Mouse (Mus musculus) heart, postnatal 14 days (tissue): ENCODE data around the gene Bpifb5. TPM values are rescaled to one million over a fixed set of nuclear protein-coding genes. Genes with fewer than 3 reads are reported as not detected.
"Not testable (repeated sequence)": the region's sequence is repeated elsewhere in the genome, so short reads cannot be mapped to it uniquely, and the experiment has no call there.

Experiments used
- DNase-seq, 2 experiments: peaks; one replicate each; pipeline ENCODE4 v3.0.0; 2021 to 2022
- intact Hi-C: fragments of 180-260 bp; cut with DNase I; formaldehyde crosslinking; loops from one replicate; pipeline ENCODE4 v1.15.1; 2025
- long read RNA-seq, 2 experiments: library from polyadenylated mRNA; stranded (forward); transcript quantifications; one replicate each; pipeline ENCODE4 v2.0.0; 2021
- total RNA-seq, 2 experiments: library from RNA; stranded (reverse); gene quantifications; 2 replicates each; pipeline ENCODE4 v1.2.3; 2021

Bpifb5 gene
- not detected for total RNA-seq
- long read RNA-seq, experiment 1, result 0 reads
- long read RNA-seq, experiment 2, result 0 reads

DNA sequence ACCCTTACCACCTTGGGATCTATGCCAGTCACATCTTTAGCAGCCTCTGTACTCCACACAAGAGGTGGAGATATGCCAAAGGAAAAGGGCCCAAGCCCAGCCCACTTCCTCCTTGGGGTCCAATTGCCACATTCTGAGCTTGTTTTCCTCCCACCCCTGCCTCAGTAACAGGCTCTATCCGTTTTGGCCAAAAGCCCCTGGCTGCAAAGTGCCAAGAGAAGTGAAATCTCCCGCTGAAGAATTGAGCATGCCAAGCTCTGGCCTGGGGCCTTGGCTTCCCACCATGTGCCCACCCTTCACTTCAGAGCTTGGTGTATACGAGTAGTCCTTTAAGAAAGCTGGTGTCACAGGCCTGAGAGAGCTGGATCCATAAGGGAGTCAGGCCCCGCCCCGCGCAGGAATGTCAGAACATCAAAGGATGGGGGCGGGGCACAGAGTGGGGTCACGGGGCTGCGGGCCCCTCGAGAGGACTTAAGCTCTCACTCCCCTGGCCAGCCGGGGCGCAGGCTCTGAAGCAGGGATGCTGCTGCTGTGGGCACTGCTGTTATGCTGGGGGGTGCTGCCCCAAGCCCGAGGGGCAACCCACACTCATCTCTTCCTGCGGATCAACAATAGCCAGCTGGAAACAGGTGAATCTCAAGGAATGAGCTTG, at the start of gene Bpifb5:
Bpifb5 (plus strand) TSS at position 478 of the 652 bp plus-strand sequence.
- peak in 1 of 2 experiments; percentile 29 for DNase-seq
- intact Hi-C loops, result no loop called here

GRCm38 (mm10) chr2:154181900-154182299, 41.6 kb upstream of the Bpifb5 start:
- intact Hi-C loops, DNase-seq: not testable (repeated sequence)

DNA sequence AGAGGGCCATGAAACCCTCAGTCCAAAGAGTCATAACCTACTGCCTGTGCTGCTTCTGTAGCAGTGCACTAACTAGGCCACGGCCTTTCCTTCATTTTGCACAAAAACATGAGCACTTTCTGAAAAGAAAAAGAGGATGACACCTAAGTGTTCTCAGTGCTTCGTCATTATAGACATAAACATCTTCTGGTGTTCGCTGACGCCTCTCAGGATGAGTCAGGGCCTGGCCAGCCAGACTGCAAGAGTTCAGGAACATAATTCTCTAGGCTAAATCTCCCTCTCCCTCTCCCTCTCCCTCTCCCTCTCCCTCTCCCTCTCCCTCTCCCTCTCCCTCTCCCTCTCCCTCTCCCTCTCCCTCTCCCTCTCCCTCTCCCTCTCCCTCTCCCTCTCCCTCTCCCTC, 40.5 kb upstream of the Bpifb5 start:
- DNase-seq, intact Hi-C loops: not testable (repeated sequence)

- DNase-seq, result no peak
- intact Hi-C loops, result no loop called here
Measured at GRCm38 (mm10) chr2:154185319-154185718, 38.2 kb upstream of the Bpifb5 start.

GRCm38 (mm10) chr2:154185748-154186147, 37.8 kb upstream of the Bpifb5 start:
- intact Hi-C loops, result no loop called here
- DNase-seq, result no peak

- intact Hi-C loops, result no loop called here
- no peak for DNase-seq
Measured at GRCm38 (mm10) chr2:154187468-154187867, 36.1 kb upstream of the Bpifb5 start.

GRCm38 (mm10) chr2:154189877-154190434, 33.6 kb upstream of the Bpifb5 start:
- no peak for DNase-seq
- intact Hi-C loops, result no loop called here

GRCm38 (mm10) chr2:154190546-154191258, 32.8 kb upstream of the Bpifb5 start, which contains the start of gene Bpifb1:
Gene Bpifb1 (plus strand): TSS chr2:154190818.
- intact Hi-C loops, result no loop called here
- no peak for DNase-seq

DNA sequence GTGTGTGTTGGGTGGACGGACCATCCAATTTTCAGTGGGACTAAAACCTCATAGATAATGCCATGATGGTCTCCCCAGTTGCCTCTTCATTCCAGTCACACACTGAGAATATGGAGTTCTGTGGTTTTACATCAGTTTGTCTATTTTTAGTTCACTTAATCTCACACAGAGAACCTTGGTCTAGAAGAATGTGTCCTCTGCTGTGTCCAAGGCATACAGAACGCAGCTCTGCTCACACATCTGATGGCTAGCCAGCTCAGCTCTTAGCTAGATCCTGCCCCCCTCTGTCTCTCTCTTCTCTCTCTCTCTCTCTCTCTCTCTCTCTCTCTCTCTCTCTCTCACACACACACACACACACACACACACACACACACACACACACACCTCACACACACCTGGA, 31.4 kb upstream of the Bpifb5 start:
- intact Hi-C loops, result no loop called here

DNA sequence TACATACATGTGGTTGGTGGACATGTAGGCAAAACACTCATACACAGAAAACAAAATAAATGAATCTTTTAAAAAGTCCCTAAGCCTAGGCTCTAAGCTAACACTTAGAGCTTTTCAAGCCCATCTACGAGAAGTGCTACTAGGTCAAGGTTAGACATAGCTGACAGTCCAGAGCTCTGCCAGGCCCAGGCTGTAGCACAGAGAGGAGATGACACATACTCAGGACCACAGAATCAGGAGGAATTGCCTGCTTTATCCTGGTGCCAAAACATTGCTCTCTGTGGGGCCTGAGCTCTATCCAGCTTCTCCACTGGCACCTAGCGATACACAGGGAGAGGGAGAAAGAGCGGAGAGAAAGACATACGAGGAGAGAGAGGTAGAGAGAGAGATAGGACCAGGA, 30.5 kb upstream of the Bpifb5 start:
- DNase-seq, result no peak
- intact Hi-C loops, result no loop called here

More for the DNA sequence above, 31.4 kb upstream of the Bpifb5 start:
- peak in 1 of 2 experiments; percentile 17 for DNase-seq

DNA sequence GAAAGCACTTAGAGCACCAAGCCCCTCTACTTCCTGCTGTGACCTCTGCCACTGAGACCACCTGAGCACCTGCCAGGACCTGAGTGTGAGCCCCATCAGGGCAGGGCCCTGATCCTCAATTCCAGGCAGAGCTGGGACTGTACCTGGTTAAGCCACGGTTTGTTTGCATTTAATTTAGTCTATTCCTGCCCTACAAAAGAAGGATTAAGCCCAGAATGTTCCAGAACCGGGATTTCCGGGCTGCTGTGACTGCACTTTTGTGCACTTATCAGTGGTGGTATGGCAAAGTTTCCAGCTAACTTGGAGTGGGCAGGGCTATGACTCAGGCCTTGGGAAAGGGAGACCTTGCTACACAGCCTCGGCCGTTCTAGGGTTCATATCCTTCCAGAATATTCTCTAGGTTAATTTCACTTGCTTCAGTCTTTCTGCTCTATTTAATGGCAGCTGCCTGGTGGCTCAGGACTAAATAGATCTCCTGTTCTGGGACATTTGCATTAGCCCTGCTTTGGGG, 29.5 kb upstream of the Bpifb5 start:
- intact Hi-C loops, result no loop called here
- no peak for DNase-seq

DNA sequence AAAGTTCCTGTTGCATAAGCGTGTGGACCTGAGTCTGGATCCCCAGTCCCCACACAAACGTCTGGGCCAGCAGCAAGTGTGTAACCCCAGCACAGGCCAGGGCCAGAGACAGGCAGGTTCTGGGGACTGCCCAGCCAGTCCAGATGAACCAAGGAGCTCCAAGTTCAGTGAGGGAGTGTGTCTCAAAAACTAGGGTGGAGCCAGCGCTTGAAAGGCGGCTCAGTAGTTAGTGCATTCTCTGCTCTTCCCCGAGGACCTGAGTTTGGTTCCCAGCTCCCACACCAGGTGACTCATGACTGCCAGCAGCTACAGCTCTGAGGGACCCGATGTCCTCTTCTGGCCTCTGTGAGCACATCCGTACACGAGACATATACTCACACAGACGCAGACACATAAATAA, 26.5 kb upstream of the Bpifb5 start:
- intact Hi-C loops, result no loop called here
- no peak for DNase-seq

GRCm38 (mm10) chr2:154204630-154205029, 18.9 kb upstream of the Bpifb5 start:
- no peak for DNase-seq
- intact Hi-C loops, result loop anchor here (5.0 kb wide), 1 partner anchor 32 kb away; no protein-coding TSS in a partner anchor

DNA sequence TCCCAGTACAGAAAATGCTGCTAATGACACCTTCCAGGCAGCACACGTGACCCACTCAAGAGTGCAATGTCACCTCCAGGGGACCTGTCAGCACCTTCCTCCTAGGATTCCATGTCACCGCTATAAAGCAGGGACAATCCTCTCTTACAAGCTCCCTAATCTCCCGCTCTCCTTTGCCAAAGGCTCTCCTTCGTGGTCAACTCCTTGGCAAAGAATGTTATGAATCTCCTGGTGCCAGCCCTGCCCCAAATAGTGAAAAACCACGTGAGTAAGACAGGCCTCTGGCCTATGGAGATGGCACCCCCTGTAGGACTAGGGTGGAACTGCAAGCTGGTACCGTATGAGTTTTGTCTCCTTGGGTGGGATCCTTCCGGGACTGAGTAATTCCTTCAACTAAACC, 16.6 kb upstream of the Bpifb5 start:
- peak; percentile 53 to 77 for DNase-seq
- intact Hi-C loops, result loop anchor here (5.0 kb wide), 1 partner anchor 35 kb away; no protein-coding TSS in a partner anchor

- intact Hi-C loops, result loop anchor here (5.0 kb wide), 1 partner anchor 37 kb away; no protein-coding TSS in a partner anchor
- no peak for DNase-seq
Measured at GRCm38 (mm10) chr2:154209112-154209511, 14.4 kb upstream of the Bpifb5 start.

DNA sequence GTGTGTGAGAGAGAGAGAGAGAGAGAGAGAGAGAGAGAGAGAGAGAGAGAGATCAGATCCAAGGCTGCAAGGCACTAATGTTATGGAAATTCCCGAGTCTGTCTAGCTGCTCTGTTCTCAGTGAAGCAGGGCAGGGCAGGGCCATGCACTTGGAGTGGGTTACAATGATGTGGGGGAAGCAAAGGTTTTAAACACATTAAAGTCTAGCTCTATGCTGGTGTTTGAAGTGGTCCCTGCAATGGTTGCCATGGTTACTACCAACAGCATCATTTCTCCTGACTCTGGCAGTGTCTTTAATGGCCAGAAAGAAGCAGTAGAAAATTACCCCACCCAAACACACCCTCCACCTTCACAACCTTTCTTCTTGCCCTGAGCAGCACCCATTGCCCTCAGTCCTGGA, 12.4 kb upstream of the Bpifb5 start:
- intact Hi-C loops, result loop anchor here (5.0 kb wide), 1 partner anchor 161 kb away; the partner anchor contains the start of gene Cdk5rap1
- DNase-seq, result no peak

GRCm38 (mm10) chr2:154211881-154212280, 11.7 kb upstream of the Bpifb5 start:
- DNase-seq, result no peak
- intact Hi-C loops, result loop anchor here (5.0 kb wide), 1 partner anchor 160 kb away; the partner anchor contains the start of gene Cdk5rap1

DNA sequence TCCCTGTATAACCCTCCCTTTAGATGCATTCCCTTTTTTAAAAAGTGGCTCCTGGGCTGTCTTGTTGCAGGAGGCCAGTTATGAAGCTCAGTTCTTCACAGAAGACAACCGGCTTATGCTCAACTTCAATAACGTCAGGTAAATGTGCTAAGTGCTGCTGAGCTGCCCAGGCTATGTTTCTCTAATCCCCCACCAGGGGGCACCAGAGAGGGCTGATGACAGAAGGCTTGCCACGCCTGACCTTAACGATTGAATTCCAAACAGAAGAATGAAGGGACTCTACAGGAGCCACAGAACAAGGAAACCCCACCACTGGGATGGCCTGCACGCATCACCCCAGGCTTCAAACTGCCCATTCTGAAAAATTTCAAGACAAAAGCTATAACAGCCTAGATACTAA, 8.4 kb upstream of the Bpifb5 start:
- DNase-seq, result peak; percentile 80 to 86
- intact Hi-C loops, result loop anchor here (2.0 kb wide), 1 partner anchor 76 kb away; no protein-coding TSS in a partner anchor

DNA sequence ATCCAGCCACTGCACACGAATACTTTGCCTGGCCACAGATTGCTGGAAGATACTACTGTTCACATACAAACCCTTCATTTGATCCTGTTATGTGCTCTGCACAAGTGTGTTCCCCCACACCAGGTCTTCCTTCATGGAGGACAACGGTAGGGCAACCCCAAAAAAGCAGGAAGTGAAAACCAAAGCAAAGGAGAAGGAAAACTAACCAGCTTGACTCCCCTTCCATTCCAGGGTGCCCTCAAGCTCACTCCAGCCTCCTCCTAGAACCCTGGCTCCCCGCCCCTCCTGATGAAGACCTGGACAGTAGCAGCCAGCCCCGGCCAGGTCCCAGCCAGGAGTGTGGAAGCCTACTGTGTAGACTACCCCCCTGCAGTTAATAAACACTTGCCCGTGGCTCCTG, 3.6 kb upstream of the Bpifb5 start:
- intact Hi-C loops, result no loop called here
- no peak for DNase-seq

DNA sequence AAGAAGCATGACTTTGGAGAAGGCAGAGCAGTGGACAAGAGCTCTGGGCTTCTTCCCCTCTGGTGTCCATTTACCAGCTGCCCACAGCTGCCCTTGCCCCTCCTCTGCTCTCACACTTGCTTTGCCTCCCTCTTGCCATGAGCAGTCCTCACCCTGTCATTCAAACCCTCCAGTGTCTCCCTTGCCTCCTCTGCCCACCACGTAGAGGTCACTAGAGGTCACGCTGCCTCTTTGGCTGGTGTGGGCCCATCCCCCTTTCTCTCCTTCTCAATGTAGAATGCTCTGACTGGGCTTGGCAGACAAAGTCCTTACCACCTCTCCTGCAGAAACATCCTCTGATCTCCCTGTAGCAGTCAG, 353 bp downstream of the Bpifb5 start:
- intact Hi-C loops, result no loop called here
- DNase-seq, result no peak

DNA sequence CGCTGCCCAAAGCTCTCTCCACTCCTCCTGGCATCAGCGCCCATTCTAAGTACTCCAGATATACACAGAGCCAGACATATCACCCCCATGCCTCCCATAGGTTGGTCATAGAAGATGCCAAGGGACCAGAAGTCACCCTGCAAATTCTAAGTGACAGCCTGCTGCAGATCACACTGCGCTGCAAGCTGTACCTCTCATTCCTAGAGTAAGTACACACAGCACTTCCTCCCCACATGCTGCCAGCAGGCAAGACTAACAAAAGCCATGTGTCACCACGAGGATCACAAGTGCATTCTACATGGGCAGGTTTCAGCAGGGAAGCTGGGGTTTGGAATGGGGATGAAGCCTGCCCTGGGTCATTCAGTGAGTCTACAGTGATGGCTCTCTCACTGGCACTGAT, 3.4 kb downstream of the Bpifb5 start:
- DNase-seq, result no peak
- intact Hi-C loops, result no loop called here
